Mouse (Mus musculus): ENCODE measurements around the gene Tead1. TPM values are rescaled to one million over a fixed set of nuclear protein-coding genes. Genes with fewer than 3 reads are reported as not detected.

Gene Tead1
- polyA plus RNA-seq, 1 experiment from 2014 or later, result 32.3 TPM

DNA sequence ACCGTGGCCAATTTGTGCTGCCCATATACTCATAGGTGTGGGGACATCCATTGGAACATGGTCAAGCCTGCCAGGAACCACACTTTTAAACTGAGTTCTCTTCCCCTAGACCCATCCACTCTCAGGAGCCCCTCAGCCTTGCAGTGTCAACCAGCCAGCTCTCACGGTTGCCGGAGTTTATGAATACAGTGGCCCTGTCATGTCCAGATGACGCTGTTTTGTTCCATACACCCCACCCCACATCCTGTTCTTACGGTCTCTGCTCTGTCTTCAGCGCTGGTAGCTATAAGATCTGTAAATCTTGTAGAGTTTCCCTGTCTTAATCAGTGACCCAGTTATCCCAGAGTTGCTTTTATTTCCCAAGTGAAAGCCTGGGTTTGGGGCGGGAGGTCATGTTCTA lies 222.6 kb downstream of the Tead1 start:
- H3K27ac ChIP-seq, result no peak overlapping the region
- no peak overlapping the region for H3K4me3 ChIP-seq
- H3K27me3 ChIP-seq, result no peaks in the 10 kb centered on the region
- H3K9ac ChIP-seq, result no peak overlapping the region
- H3K4me2 ChIP-seq, result no peak overlapping the region
- WGBS, result 89% methylated on average over 7 of the region's 7 CpGs
- peaks cover 39% of the 10 kb centered on the region for H3K36me3 ChIP-seq
- ATAC-seq (replicated peaks; ENCODE audit: insufficient number of reproducible peaks, insufficient read depth, low FRiP score, low read depth), result no peak
- H3K9me3 ChIP-seq (replicated peaks), result no peaks in the 10 kb centered on the region
- H3K4me1 ChIP-seq (replicated peaks), result no peaks in the 10 kb centered on the region

DNA sequence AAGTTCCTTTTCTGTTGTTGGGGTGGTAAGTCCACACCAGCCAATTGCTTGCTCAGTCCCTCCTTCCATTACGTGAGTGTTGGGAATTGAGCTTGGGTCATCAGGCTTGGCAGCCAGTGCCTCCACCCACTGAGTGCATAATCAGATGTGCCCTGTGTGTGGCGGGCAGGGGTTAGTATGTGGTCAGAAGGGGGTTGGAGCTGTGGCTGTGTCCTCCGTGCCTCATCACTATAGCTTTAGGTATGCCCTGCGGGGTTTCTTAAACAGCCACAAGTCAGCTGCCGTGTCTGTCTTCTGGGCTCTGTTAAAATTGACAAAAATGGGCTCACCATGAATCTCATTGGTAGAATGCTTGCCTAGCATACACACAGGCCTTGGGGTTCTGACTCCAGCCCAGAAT lies 227.7 kb downstream of the Tead1 start:
- ATAC-seq (replicated peaks; ENCODE audit: insufficient number of reproducible peaks, insufficient read depth, low FRiP score, low read depth), result no peak
- Histone ChIP-seq H3K9ac (no peak overlapping the region), H3K9me3 (replicated peaks) (no peaks in the 10 kb centered on the region), H3K36me3 (peaks cover 17% of the 10 kb centered on the region), H3K4me2 (no peak overlapping the region), H3K27me3 (no peaks in the 10 kb centered on the region), H3K27ac (no peak overlapping the region), H3K4me1 (replicated peaks) (no peaks in the 10 kb centered on the region), H3K4me3 (no peak overlapping the region)
- WGBS, result 79% methylated on average over 5 of the region's 5 CpGs

DNA sequence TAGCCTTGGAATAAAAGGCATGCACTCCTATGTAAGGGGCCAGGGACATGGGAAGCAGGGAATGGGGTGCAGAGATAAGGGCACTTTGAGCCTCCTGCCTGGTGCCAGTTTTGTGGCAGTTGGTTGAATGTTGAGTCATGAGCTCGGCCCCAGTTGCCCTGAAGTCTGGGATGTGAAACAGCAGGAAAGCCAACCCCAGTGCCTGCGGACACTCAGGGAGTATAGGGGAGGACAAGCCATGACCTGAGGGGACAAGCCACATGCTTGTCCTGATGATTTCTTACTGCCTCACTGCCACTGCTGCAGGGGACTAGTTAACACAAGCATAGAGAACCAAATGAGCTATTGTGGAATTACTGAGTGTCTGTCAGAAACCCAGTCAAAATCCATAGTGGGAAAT lies 228.3 kb downstream of the Tead1 start:
- Histone ChIP-seq H3K4me3 (no peak overlapping the region), H3K36me3 (peaks cover 13% of the 10 kb centered on the region; the same call in 1 of the 2 replicates), H3K4me1 (replicated peaks) (no peaks in the 10 kb centered on the region), H3K9ac (no peak overlapping the region), H3K9me3 (replicated peaks) (no peaks in the 10 kb centered on the region), H3K4me2 (no peak overlapping the region), H3K27me3 (no peaks in the 10 kb centered on the region), H3K27ac (no peak overlapping the region)
- no peak for ATAC-seq (replicated peaks; ENCODE audit: insufficient number of reproducible peaks, insufficient read depth, low FRiP score, low read depth)
- WGBS, result 67% methylated on average over 2 of the region's 2 CpGs

DNA sequence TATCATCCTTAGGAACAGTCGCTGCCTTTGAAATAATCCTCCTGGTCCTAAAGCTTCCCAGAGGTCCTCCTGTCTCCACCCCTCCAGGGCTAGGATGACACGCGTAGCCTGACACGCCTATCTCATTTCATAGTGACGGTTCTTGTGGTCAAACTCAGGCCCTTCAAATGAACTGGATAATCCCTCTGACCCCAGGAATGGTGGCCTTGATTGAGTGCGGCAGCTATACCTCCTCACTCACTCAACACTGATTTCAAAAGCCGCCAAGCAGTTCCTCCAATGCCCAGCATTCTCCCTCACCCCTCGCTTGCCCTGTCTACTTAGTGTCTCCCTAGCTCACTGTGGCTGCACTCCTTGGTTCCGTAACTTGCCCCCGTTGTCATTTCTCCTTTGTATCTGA lies 230.0 kb downstream of the Tead1 start:
- no peak for ATAC-seq (replicated peaks; ENCODE audit: insufficient number of reproducible peaks, insufficient read depth, low FRiP score, low read depth)
- H3K27me3 ChIP-seq, result no peaks in the 10 kb centered on the region

DNA sequence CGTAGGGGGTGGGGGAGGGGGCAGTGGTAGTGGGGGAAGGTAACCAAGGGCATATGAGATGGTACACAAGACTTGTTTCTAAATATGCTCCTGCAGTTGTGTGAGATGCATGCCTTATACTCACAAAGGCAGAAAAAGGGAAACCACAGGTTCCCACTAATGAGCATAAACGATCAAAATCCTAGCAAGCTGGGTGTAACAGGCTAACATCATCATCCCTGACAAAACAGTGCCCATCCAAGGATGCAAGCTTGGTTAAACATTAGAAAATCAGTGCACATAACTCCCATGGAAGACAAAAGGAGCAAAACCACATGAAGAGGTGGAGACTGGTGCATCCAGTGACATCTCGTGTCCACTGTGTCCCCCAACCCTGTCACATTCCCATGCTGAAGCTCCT lies 233.9 kb downstream of the Tead1 start:
- no peaks in the 10 kb centered on the region for H3K9me3 ChIP-seq (replicated peaks)
- 0 out of 2 replicates have a peak, but pooled peaks cover 4% of the 10 kb centered on the region for H3K4me1 ChIP-seq (replicated peaks)
- H3K27ac ChIP-seq, result no peak overlapping the region
- no peak overlapping the region for H3K4me3 ChIP-seq
- no peak overlapping the region for H3K4me2 ChIP-seq
- no peak overlapping the region for H3K9ac ChIP-seq
- H3K36me3 ChIP-seq, result no peaks in the 10 kb centered on the region
- WGBS, result 84% methylated on average over 3 of the region's 3 CpGs
- no peak for ATAC-seq (replicated peaks; ENCODE audit: insufficient number of reproducible peaks, insufficient read depth, low FRiP score, low read depth)
- H3K27me3 ChIP-seq, result no peaks in the 10 kb centered on the region

More for the DNA sequence above, 230.0 kb downstream of the Tead1 start:
- no peaks in the 10 kb centered on the region for H3K9me3 ChIP-seq (replicated peaks)
- no peak overlapping the region for H3K4me2 ChIP-seq
- H3K27ac ChIP-seq, result no peak overlapping the region
- peaks cover 4% of the 10 kb centered on the region; the same call in 1 of the 2 replicates for H3K36me3 ChIP-seq
- 69% methylated on average over 10 of the region's 10 CpGs for WGBS
- no peak overlapping the region for H3K4me3 ChIP-seq
- H3K4me1 ChIP-seq (replicated peaks), result no peaks in the 10 kb centered on the region
- no peak overlapping the region for H3K9ac ChIP-seq

DNA sequence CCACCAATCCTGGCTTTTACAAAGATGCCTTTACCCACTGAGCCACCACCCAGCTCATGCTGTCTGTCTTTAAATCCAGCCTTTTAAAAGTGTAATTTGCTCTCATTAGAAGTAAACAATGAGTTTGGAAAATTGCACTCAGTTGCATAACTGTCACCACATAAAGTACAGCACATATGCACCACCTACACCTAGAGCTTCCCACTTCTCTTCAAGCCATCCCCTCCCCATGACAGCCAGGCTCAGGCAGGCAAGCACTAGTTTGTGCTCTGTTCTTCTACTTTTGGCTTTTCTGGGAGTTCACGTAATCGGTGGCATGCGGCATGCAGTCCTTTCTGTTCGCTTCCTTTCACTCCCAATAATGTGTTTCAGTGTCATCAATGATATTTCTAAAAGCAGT lies 236.5 kb downstream of the Tead1 start:
- no peaks in the 10 kb centered on the region for H3K36me3 ChIP-seq
- no peak overlapping the region for H3K4me3 ChIP-seq
- 89% methylated on average over 4 of the region's 4 CpGs for WGBS
- no peaks in the 10 kb centered on the region for H3K27me3 ChIP-seq
- peaks cover 10% of the 10 kb centered on the region for H3K4me1 ChIP-seq (replicated peaks)
- no peak overlapping the region for H3K9ac ChIP-seq
- no peaks in the 10 kb centered on the region for H3K9me3 ChIP-seq (replicated peaks)
- H3K4me2 ChIP-seq, result no peak overlapping the region
- H3K27ac ChIP-seq, result no peak overlapping the region
- ATAC-seq (replicated peaks; ENCODE audit: insufficient number of reproducible peaks, insufficient read depth, low FRiP score, low read depth), result no peak

DNA sequence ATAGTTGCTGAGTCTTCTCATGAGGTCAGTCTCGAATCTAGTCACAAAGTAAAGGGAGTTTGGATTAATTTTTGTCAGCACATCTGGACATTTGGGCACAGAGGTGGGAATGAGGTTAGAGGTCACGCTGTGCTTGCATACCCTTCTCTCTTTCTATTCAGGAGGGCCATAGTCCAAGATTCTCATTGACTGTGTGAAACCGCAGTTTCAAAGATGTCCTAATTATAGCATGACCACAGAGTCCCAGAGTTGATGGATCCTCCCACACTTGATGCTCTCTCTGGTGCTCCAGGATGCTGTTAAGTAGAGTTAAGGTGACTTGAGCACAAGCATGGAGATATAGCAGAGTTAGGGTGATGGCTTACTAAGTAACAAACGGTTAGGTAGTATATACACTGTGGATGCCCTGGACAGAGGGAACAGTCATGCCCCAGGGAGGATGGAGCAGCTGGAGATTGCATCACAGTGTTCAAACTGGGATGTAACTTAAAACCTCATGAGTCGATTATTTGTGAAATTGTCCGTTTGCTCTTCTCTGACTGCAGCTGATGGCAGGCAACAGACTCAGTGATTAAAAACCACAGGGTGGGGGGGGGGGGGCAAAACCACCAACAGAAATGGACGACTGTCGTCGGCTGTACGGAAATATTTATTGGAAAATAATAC lies 238.6 kb downstream of the Tead1 start:
- ATAC-seq (replicated peaks; ENCODE audit: insufficient number of reproducible peaks, insufficient read depth, low FRiP score, low read depth), result no peak

DNA sequence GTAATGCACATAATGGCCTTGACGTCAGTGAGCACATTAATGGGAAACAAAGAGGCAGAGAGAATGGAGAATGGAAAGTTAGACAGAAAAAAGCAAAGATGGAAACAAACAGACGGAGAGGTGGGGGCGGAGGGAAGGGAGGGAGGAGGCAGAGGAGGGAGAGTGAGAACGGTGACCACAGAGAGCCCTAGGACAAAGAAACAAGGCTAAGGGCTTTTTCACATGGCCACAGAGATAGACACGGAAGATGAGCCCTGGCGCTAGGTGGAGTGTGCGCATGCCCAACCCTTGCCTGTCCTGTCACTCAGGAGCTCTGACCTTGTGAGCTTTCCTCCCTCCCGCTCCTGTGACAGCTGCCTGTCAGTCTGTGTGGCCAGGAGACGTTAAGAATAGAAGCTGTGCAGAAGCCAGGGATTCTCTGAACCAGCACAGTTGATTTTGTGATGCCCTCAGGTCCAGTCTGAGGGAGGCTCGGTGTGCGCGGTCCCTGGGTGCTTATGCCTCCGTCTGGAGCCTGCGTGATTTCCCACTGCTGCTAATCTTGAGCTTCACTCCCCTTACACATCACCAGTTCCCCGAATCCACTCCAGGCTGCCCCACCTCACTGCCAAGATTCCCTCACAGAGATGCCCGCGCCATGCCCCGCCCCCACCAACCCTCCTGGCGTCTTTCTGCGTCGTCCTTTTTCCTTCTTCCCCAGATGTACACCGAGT lies 239.3 kb downstream of the Tead1 start:
- WGBS, result 47% methylated on average over 22 of the region's 22 CpGs
- no peak overlapping the region for H3K27ac ChIP-seq
- H3K9me3 ChIP-seq (replicated peaks), result no peaks in the 10 kb centered on the region
- H3K4me1 ChIP-seq (replicated peaks), result peaks cover 10% of the 10 kb centered on the region
- H3K36me3 ChIP-seq, result no peaks in the 10 kb centered on the region
- H3K4me2 ChIP-seq, result peak overlapping the region; percentile 46
- H3K9ac ChIP-seq, result no peak overlapping the region
- ATAC-seq (replicated peaks; ENCODE audit: insufficient number of reproducible peaks, insufficient read depth, low FRiP score, low read depth), result no peak
- H3K4me3 ChIP-seq, result peak overlapping the region; percentile 10; the same call in 1 of the 2 replicates
- no peaks in the 10 kb centered on the region for H3K27me3 ChIP-seq

More for the DNA sequence above, 238.6 kb downstream of the Tead1 start:
- Histone ChIP-seq H3K4me2 (no peak overlapping the region), H3K27me3 (no peaks in the 10 kb centered on the region), H3K4me3 (no peak overlapping the region), H3K9ac (no peak overlapping the region), H3K36me3 (no peaks in the 10 kb centered on the region), H3K9me3 (replicated peaks) (no peaks in the 10 kb centered on the region), H3K4me1 (replicated peaks) (peaks cover 10% of the 10 kb centered on the region), H3K27ac (no peak overlapping the region)
- WGBS, result 60% methylated on average over 10 of the region's 10 CpGs

DNA sequence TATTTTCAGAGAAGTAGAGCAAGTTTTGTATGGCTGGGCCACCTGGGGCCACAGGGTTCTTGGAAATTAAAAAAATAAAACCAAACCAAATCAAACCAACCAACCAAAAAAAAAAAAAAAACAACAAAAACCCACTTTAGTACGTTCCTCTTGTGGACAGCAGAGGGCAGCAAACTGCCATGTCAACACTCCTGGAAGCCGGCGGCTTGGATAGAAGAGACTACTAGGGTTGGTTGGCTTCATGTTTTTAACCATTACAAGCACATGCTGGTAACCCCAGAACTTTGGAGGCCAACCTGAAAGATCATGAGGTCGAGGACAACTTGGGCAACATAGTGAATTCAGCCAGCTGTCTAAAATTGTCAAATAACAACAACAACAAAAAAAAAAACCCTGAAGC lies 240.7 kb downstream of the Tead1 start:
- Histone ChIP-seq H3K36me3 (no peaks in the 10 kb centered on the region), H3K4me1 (replicated peaks) (peaks cover 10% of the 10 kb centered on the region), H3K4me2 (no peak overlapping the region), H3K9ac (no peak overlapping the region), H3K27me3 (no peaks in the 10 kb centered on the region), H3K9me3 (replicated peaks) (no peaks in the 10 kb centered on the region), H3K27ac (no peak overlapping the region), H3K4me3 (no peak overlapping the region)
- no peak for ATAC-seq (replicated peaks; ENCODE audit: insufficient number of reproducible peaks, insufficient read depth, low FRiP score, low read depth)
- 2% methylated on average over 4 of the region's 4 CpGs for WGBS

DNA sequence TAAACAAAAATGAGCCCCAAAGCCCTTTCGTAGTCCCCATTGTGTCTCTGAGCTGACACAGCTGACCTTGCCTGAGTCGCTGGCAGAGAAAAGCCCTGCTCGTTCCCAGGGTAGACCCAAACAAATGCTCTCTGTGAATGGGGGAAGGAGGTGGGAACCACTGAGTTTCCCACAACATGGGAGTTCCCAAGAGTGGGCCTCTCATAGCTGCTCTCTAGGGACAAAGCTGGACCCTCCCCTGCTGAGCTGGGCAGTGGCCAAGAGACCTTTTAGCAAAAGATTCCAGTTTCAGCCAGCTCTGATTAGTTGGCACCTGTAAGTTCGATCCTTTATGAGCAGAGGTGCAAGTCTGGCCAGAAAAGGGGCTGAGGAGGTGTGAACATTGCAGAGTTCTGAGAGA lies 243.7 kb downstream of the Tead1 start:
- 50% methylated on average over 4 of the region's 4 CpGs for WGBS
- no peak for ATAC-seq (replicated peaks; ENCODE audit: insufficient number of reproducible peaks, insufficient read depth, low FRiP score, low read depth)

DNA sequence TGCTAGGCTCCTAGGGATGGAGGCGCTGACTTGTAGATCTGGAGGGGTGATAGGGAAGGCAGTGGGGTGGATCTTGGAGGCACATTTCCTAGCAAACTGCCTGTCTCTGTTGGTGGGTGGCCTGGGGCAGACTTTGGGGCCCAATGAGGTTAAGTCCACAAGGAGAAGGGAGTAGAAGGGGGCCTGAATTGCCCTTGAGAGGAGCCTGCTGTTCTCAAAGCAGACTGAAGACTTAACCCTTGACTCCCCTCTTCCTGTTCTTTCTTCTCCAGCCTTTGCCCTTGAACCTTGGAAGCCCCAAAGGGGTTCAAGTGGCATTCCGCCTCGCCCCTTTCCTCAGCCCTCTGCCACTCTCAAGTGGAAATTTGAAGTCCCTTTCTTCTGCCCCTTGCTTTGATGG lies 244.6 kb downstream of the Tead1 start:
- H3K4me2 ChIP-seq, result no peak overlapping the region
- peaks cover 2% of the 10 kb centered on the region for H3K4me1 ChIP-seq (replicated peaks)
- no peak overlapping the region for H3K9ac ChIP-seq
- no peak overlapping the region for H3K4me3 ChIP-seq
- H3K27ac ChIP-seq, result no peak overlapping the region
- H3K36me3 ChIP-seq, result no peaks in the 10 kb centered on the region
- no peak for ATAC-seq (replicated peaks; ENCODE audit: insufficient number of reproducible peaks, insufficient read depth, low FRiP score, low read depth)
- H3K27me3 ChIP-seq, result no peaks in the 10 kb centered on the region; the same call in 1 of the 2 replicates
- no peaks in the 10 kb centered on the region for H3K9me3 ChIP-seq (replicated peaks)
- 79% methylated on average over 3 of the region's 3 CpGs for WGBS

More for the DNA sequence above, 243.7 kb downstream of the Tead1 start:
- H3K36me3 ChIP-seq, result no peaks in the 10 kb centered on the region
- H3K9ac ChIP-seq, result no peak overlapping the region
- H3K4me2 ChIP-seq, result no peak overlapping the region
- H3K4me1 ChIP-seq (replicated peaks), result peaks cover 7% of the 10 kb centered on the region
- H3K27ac ChIP-seq, result no peak overlapping the region
- H3K9me3 ChIP-seq (replicated peaks), result no peaks in the 10 kb centered on the region
- no peaks in the 10 kb centered on the region; the same call in 1 of the 2 replicates for H3K27me3 ChIP-seq
- H3K4me3 ChIP-seq, result no peak overlapping the region

DNA sequence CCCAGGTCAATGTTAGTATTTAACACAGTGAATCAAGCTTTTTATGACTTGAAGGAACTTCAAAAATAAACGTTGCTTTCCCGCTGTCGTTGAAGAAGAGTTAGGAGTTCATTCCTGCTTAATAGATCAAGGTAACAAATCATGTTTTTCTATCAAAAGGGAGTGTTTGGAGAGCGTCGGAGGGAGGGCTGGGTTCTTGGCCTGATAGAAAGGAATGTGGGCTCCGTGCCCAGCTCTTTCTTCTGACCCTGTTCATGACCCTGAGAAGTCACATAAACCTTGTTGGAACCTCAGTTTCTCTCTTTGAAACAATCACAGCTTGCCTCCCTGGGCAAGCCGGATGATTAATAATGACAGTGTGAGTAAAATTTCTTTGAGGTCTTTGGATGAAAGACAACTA lies 251.6 kb downstream of the Tead1 start:
- 26% methylated on average over 7 of the region's 7 CpGs for WGBS
- no peak overlapping the region for H3K27ac ChIP-seq
- no peak overlapping the region for H3K4me3 ChIP-seq
- H3K36me3 ChIP-seq, result no peaks in the 10 kb centered on the region
- ATAC-seq (replicated peaks; ENCODE audit: insufficient number of reproducible peaks, insufficient read depth, low FRiP score, low read depth), result no peak
- no peak overlapping the region for H3K9ac ChIP-seq
- no peaks in the 10 kb centered on the region for H3K27me3 ChIP-seq
- no peak overlapping the region for H3K4me2 ChIP-seq
- peaks cover 10% of the 10 kb centered on the region for H3K4me1 ChIP-seq (replicated peaks)
- H3K9me3 ChIP-seq (replicated peaks), result no peaks in the 10 kb centered on the region
